Mouse (Mus musculus): ENCODE measurements at regions not wholly inside any gene's neighbourhood (a gene's known extent, or its start where the extent isn't known, plus 50 kb on each side); places are given as distances from the start of the nearest gene placed in this dataset.

DNA sequence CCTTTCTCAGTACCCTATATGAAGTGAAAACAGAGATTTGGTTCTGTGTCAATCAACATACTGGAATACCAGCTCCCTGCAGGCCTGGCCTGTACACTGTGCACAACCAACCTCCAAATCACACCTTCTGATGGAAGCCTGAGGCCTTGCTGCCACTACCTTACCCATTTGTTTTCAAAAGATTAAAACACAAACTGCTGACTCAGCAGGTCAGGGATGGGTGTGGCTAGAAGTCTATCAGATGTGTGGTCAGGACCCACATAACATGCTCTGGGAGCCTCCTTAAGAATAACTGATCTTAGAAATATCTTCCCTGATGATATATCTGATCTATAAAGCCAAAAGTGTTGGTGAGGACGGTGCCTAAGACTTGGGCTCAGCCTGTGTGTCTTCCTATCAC, 221.6 kb upstream of the Rgma start:
- no peak for TF ChIP-seq POLR2A (IDR thresholded peaks at IDR 0.05; ENCODE audit: control insufficient read depth in 1 of 2, insufficient read depth in 1 of 2, low read depth in 1 of 2, low read length in 2 of 2, poor library complexity in 1 of 2)
- TF ChIP-seq BHLHE40 (IDR thresholded peaks at IDR 0.05; ENCODE audit: borderline replicate concordance, low read depth, low read length), result no peak
- TF ChIP-seq CTCF (IDR thresholded peaks at IDR 0.05 in 2 of 3, conservative IDR thresholded peaks at IDR 0.05 in 1 of 3; ENCODE audit: control insufficient read depth in 1 of 3, insufficient read depth in 1 of 3, low read depth in 2 of 3, low read length in 3 of 3, poor library complexity in 1 of 3, severe bottlenecking in 1 of 3), result no peak
- no peak for TF ChIP-seq ETS1 (IDR thresholded peaks at IDR 0.05; ENCODE audit: low read depth, low read length)
- no peak for TF ChIP-seq MXI1 (IDR thresholded peaks at IDR 0.05; ENCODE audit: low read depth, low read length)
- no peak for TF ChIP-seq POLR2AphosphoS2 (IDR thresholded peaks at IDR 0.05; ENCODE audit: low read length)
- no peak for TF ChIP-seq KAT2A (conservative IDR thresholded peaks at IDR 0.05; ENCODE audit: low read depth, low read length)
- TF ChIP-seq EP300 (IDR thresholded peaks at IDR 0.05; ENCODE audit: low read depth in 1 of 2, low read length in 2 of 2), result no peak
- no peak for TF ChIP-seq ELF1 (IDR thresholded peaks at IDR 0.05; ENCODE audit: low read depth, low read length)

Data from MEL (cell line).